Mouse (Mus musculus) ES-Bruce4 (cell line): ENCODE data around the gene Acd.

Experiments
- CTCF ChIP-seq: IDR thresholded peaks from one replicate; pipeline ENCODE4 v1.8.1; 2011; ENCODE audit warnings: low read depth, low read length
- EP300 ChIP-seq: IDR thresholded peaks from 2 replicates; pipeline ENCODE4 v1.6.1; 2011; ENCODE audit warnings: low read depth, low read length; ENCODE audit not compliant: insufficient read depth
- POLR2A ChIP-seq: IDR thresholded peaks from one replicate; pipeline ENCODE4 v1.8.1; 2011; ENCODE audit warnings: low read length; ENCODE audit not compliant: insufficient read depth

DNA sequence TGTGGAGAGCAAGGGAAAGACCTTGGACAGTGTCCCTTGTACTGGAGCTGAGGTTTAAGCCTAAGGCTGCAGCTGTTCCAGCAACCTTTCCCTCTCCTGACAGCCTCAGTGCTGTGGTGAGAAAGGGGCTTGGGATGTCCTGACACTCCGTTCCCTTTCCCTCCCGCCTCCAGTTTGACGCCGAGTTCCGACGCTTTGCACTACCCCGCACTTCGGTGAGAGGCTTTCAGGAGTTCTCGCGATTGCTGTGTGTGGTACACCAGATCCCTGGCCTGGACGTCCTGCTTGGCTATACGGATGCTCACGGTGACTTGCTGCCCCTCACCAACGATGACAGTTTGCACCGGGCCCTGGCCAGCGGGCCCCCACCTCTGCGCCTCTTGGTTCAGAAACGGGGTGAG lies 1.1 kb upstream of the Acd start:
- no peak for TF ChIP-seq POLR2A
- no peak for TF ChIP-seq CTCF
- no peak for TF ChIP-seq EP300
